Mouse (Mus musculus) cortical plate, adult 2 months (tissue): ENCODE data around the gene Gcsh.

ENCODE experiments used
- CTCF ChIP-seq: fragments of 200-500 bp; IDR thresholded peaks from 2 replicates; pipeline ENCODE4 v1.5.1; 2011; ENCODE audit warnings: mild to moderate bottlenecking, control low read depth, low read length; ENCODE audit not compliant: insufficient read depth; ENCODE audit errors: extremely low read depth
- POLR2A ChIP-seq: fragments of 200-500 bp; IDR thresholded peaks from 2 replicates; pipeline ENCODE4 v1.6.1; 2011; ENCODE audit warnings: mild to moderate bottlenecking, low read length, control low read depth; ENCODE audit not compliant: insufficient read depth; ENCODE audit errors: extremely low read depth

DNA sequence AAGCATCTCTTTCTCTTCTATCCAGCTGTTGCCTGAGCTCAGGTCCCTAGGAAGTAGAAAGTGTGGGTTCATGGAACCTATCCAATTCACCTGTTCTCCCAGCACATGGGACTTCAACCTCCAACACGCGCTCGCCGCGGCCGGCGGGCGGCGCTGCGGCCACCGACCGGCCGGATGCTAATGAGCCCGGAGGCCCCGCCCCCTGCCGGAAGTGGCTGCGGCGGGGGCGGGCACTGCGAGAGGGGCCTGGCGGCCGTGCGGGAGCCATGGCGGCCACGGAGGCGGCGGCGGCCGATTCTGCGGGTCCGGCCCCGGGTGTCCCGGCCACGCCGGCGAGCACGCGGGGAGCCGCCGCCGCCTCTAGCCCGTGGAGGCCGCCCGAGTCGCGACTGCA lies 50.2 kb downstream of the Gcsh start, which contains the start of gene Atmin:
- TF ChIP-seq CTCF (peak; percentile 29; the same call in 1 of the 2 replicates), POLR2A (no peak)
